Mouse (Mus musculus) E14TG2a.4 (cell line): Measurements from ENCODE around the gene Laptm4a.

Experiments used
- CTCF ChIP-seq: conservative IDR thresholded peaks from 2 replicates; pipeline ENCODE4 v1.5.1; 2014; ENCODE audit warnings: low read length
- NANOG ChIP-seq: IDR thresholded peaks from 2 replicates; pipeline ENCODE4 v1.6.1; 2014; ENCODE audit warnings: borderline replicate concordance, low read length, mixed read lengths

- no peak for TF ChIP-seq CTCF
- TF ChIP-seq NANOG, result no peak
These were observed 33.0 kb upstream of the Laptm4a start for GRCm38 (mm10) chr12:8888445-8888844.
